Mouse (Mus musculus) testis, postnatal 10 days (tissue): ENCODE measurements around the gene Maml3.

ENCODE experiments used
- DNase-seq: peaks from one replicate; pipeline ENCODE4 v3.0.0; 2021; ENCODE audit warnings: low spot score

Maml3 gene

GRCm38 (mm10) chr3:51952728-51953623, 151.9 kb downstream of the Maml3 start:
- DNase-seq, result no peak

GRCm38 (mm10) chr3:51952267-51952666, 152.6 kb downstream of the Maml3 start:
- DNase-seq, result no peak

- no peak for DNase-seq
Measured at GRCm38 (mm10) chr3:51949651-51950050, 155.2 kb downstream of the Maml3 start.

GRCm38 (mm10) chr3:51947168-51947567, 157.7 kb downstream of the Maml3 start:
- DNase-seq, result no peak

GRCm38 (mm10) chr3:51943642-51944041, 161.2 kb downstream of the Maml3 start:
- no peak for DNase-seq

GRCm38 (mm10) chr3:51941781-51942180, 163.1 kb downstream of the Maml3 start:
- peak; percentile 66 for DNase-seq

- no peak for DNase-seq
Measured at GRCm38 (mm10) chr3:51939864-51940263, 165.0 kb downstream of the Maml3 start.

- DNase-seq, result no peak
Measured at GRCm38 (mm10) chr3:51939054-51939453, 165.8 kb downstream of the Maml3 start.

- no peak for DNase-seq
Measured at GRCm38 (mm10) chr3:51937176-51937575, 167.7 kb downstream of the Maml3 start.

GRCm38 (mm10) chr3:51934531-51935485, 170.1 kb downstream of the Maml3 start:
- DNase-seq, result no peak

- DNase-seq, result no peak
Measured at GRCm38 (mm10) chr3:51928188-51928587, 176.7 kb downstream of the Maml3 start.

GRCm38 (mm10) chr3:51927591-51927990, 177.3 kb downstream of the Maml3 start:
- DNase-seq, result no peak

GRCm38 (mm10) chr3:51927043-51927442, 177.8 kb downstream of the Maml3 start:
- DNase-seq, result no peak

- no peak for DNase-seq
Measured at GRCm38 (mm10) chr3:51925758-51926157, 179.1 kb downstream of the Maml3 start.

- no peak for DNase-seq
Measured at GRCm38 (mm10) chr3:51924636-51925035, 180.2 kb downstream of the Maml3 start.

GRCm38 (mm10) chr3:51923800-51924199, 181.1 kb downstream of the Maml3 start:
- DNase-seq, result no peak

GRCm38 (mm10) chr3:51916902-51917301, 188.0 kb downstream of the Maml3 start:
- DNase-seq, result no peak

- peak; percentile 68 for DNase-seq
Measured at GRCm38 (mm10) chr3:51916060-51916870, 188.6 kb downstream of the Maml3 start.

- no peak for DNase-seq
Measured at GRCm38 (mm10) chr3:51915415-51915814, 189.5 kb downstream of the Maml3 start.

GRCm38 (mm10) chr3:51914900-51915299, 190.0 kb downstream of the Maml3 start:
- DNase-seq, result no peak

- DNase-seq, result no peak
Measured at GRCm38 (mm10) chr3:51913498-51913897, 191.4 kb downstream of the Maml3 start.

- DNase-seq, result no peak
Measured at GRCm38 (mm10) chr3:51912214-51912613, 192.7 kb downstream of the Maml3 start.
